Mouse (Mus musculus): ENCODE results near the gene Six3. TPM values are rescaled to one million over a fixed set of nuclear protein-coding genes. Genes with fewer than 3 reads are reported as not detected.

The Six3 gene
- total RNA-seq, 2 experiments from 2014 or later: not detected

- DNase-seq: no peak
- intact Hi-C loops (cut with DNase I; ENCODE audit: low total_unique reads): no loop called here
Measured at GRCm38 (mm10) chr17:85611521-85612515, 1.6 kb upstream of the Six3 start.

GRCm38 (mm10) chr17:85612526-85613265 lies 712 bp upstream of the Six3 start:
- DNase-seq: no peak
- intact Hi-C loops (cut with DNase I; ENCODE audit: low total_unique reads): no loop called here

- DNase-seq: no peak
- intact Hi-C loops (cut with DNase I; ENCODE audit: low total_unique reads): no loop called here
Measured at GRCm38 (mm10) chr17:85614011-85614721, 758 bp downstream of the Six3 start.

GRCm38 (mm10) chr17:85614722-85615331 lies 1.4 kb downstream of the Six3 start:
- intact Hi-C loops (cut with DNase I; ENCODE audit: low total_unique reads): no loop called here
- DNase-seq: no peak

DNA sequence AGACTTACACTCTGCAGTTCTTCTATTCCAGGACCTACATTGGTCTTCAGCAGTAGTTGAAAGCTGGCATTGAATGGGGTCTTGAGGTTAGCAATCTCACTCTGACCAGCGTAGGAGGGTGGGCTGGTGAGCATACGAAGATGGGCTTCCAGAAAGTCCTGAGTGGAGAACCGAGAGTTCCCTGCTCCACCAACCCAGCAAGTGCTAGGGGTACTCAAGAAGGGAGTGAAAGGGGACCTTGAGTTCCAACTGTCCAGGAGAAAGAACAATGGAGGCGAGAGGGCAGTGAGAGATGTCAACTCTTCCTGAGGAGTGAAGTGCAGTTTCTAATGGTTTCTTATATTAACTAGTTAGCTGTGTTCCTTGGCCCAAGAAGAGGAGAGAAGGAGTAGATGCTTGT lies 2.2 kb downstream of the Six3 start:
- intact Hi-C loops (cut with DNase I; ENCODE audit: low total_unique reads): no loop called here
- no peak for DNase-seq

DNA sequence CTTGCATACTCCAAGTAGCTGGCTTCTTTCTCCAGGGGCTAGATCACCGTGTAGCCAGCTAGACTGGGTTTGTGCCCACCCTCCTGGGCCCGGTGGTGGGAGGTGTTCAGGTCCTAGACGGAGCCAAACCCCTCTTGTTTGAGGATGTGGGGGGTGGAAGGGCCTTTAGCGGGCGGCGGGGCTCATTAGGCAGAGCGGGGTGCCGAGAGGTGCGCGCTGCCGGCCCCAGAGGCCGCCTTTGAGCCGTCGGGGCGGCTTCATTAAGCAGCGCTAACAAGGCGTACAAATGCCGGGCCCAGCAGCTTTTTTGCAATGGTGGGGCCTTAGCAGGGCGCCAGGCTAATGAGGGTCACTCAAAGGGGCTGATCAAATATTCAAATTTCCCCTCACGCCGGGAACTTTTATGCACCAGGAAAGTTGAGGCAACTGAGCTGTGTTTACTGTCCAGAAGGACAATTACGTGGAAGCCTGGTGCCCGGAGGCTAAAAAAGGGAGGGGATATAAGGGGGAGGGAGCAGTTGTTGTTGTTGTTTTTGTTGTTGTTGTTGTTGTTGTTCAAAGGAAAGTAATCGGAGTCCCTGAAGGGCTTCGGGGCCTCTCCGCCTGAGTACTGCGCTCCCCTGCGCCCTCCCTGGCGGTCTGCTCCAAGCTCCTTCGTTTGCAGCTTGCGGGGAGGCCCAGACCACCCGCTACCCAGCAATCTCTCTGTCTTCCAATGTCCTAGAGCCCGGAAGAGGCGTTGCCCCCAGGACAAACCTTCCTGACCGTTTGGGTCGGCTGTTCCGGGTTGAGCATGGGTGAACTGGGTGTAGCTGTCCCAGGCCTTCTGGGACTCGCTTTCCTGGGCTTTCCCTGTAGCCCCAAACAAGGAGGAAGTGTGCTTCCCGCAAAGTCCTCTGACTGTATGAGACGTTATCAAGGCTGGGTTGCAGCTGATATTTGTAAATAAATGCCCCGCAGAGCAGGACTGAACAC lies 3.4 kb downstream of the Six3 start:
- intact Hi-C loops (cut with DNase I; ENCODE audit: low total_unique reads): no loop called here
- no peak for DNase-seq

DNA sequence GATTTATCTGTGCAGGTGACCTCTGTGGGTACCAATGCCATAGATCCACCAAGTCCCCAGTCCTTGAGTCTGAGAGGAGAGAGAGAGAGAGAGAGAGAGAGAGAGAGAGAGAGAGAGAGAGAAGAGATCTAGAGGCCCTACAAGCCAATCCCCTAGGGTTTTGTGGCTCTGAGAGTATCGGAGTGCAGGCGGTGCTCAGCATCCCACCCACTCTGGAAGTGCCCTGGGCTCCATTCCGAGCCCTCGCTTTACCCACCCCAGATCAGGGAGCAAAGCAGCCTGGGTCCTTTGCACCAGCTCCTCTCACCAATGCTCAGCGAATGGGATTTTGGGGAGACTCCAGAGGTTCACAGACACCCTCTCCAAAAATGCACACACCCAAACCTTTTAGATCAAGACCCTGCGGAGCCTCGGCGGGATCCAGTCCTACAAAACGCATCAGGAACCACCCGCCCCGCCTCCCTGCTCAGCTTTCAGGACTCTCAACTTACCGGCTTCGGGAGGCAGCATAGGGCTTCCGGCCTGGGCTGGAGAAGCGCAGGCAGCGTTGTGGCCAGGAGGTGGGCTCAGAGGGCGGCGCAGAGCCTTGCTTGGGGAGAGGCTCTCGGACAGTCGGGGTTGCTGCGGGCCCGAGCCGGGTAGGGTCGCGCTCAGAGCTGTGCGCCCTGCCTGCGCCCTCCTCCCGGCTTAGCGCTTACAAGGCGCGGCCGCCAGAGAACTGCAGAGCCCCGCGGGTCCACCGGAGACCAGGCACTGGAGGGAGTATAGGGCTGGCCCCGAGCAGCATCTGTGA lies 4.4 kb downstream of the Six3 start:
- intact Hi-C loops (cut with DNase I; ENCODE audit: low total_unique reads): no loop called here
- no peak for DNase-seq

DNA sequence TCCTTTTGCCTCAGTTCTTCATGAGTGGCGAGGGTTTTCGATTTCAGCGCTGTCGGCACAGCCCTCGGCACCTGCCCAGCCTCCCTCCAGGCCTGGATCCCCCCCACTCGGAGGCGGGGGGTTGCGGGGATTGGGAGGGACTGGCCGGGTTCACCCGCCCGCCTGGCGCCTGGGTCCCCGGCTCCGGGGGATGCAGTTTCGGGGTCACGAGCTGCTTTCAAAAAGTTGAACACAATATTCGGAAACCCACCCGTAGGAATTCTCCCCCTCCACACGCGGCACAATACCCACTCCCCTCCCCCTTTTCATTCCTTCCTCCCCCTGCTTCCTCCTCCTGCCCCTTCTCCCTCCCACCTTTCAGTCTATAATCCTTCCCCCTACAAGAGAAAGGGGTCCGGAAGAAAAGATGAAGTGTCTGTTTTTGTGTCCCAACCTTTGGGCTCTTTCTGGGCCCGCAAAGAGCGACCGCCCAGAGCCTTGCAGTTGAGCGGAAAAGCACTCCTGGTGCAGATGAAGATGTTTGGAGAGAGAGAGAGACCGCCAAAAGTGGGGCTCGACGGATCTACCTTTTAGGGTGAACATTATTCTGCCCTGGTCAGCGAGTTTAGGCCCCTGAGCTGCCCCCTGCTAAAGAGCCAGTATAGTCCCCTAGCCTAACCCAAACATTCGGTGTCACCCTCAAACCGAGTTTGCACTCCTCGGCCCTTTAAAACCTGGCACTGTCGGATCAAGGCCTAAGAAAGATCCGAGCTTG lies 5.1 kb downstream of the Six3 start:
- intact Hi-C loops (cut with DNase I; ENCODE audit: low total_unique reads): no loop called here
- no peak for DNase-seq

- intact Hi-C loops (cut with DNase I; ENCODE audit: low total_unique reads): no loop called here
- DNase-seq: no peak
Measured at GRCm38 (mm10) chr17:85619113-85620085, 6.0 kb downstream of the Six3 start.

DNA sequence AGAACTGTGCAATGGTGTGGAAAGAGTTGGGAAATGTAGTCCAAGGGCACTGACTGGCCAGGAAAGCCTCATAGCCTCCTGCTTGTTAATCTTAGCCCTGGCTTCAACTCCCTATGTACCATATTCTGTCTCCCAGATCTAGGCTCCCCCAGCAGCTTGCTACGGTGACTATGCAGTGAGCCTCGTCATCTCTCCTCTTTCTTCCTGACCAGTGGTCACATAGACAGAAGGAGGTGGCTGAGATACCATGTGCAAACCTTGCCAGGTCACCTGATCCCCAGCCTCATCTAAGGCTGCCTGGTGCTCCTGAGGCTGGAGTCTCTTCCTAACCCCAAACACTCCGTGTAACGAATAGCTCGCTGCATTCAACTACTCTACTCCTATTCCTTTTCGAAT lies 6.7 kb downstream of the Six3 start:
- intact Hi-C loops (cut with DNase I; ENCODE audit: low total_unique reads): no loop called here
- no peak for DNase-seq

GRCm38 (mm10) chr17:85620680-85621504 lies 7.5 kb downstream of the Six3 start:
- intact Hi-C loops (cut with DNase I; ENCODE audit: low total_unique reads): no loop called here
- no peak for DNase-seq

DNA sequence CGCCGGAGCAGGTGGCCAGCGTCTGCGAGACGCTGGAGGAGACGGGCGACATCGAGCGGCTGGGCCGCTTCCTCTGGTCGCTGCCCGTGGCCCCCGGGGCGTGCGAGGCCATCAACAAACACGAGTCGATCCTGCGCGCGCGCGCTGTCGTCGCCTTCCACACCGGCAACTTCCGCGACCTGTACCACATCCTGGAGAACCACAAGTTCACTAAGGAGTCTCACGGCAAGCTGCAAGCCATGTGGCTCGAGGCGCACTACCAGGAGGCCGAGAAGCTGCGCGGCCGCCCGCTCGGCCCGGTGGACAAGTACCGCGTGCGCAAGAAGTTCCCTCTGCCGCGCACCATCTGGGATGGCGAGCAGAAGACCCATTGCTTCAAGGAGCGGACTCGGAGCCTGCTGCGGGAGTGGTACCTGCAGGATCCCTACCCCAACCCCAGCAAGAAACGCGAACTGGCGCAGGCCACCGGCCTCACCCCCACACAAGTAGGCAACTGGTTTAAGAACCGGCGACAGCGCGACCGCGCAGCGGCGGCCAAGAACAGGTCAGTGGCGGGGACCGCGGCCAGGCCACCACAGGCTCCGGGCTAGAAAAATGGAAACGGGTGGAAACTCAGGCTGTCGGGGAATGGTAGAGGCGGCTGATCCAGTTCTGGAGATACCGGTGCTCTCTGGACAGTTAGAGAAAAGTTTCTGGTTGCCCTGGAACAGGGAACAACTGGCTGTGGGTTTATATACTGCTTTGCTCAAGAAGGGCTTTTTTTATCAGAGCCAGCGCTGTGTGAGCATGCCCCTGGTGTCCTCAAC lies 8.3 kb downstream of the Six3 start:
- DNase-seq: no peak
- intact Hi-C loops (cut with DNase I; ENCODE audit: low total_unique reads): no loop called here

- DNase-seq: no peak
- intact Hi-C loops (cut with DNase I; ENCODE audit: low total_unique reads): no loop called here
Measured at GRCm38 (mm10) chr17:85622493-85623157, 9.2 kb downstream of the Six3 start.

All from gastrocnemius, postnatal 14 days (tissue).